Mouse (Mus musculus) heart, postnatal 25 days (tissue): ENCODE results near the gene Gpr156. TPM values are rescaled to one million over a fixed set of nuclear protein-coding genes. Genes with fewer than 3 reads are reported as not detected.
"Not testable (repeated sequence)": the region's sequence is repeated elsewhere in the genome, so short reads cannot be mapped to it uniquely, and the experiment has no call there.

ENCODE experiments used
- DNase-seq: peaks from one replicate; pipeline ENCODE4 v3.0.0; 2022; ENCODE audit warnings: low spot score
- intact Hi-C: fragments of 180-260 bp; cut with DNase I; formaldehyde crosslinking; loops from one replicate; pipeline ENCODE4 v1.15.1; 2025
- total RNA-seq, 2 experiments: library from RNA; stranded (reverse); gene quantifications; 2 replicates each; pipeline ENCODE4 v1.2.3; 2021

Gene Gpr156
- total RNA-seq, 2 experiments from 2014 or later, result not detected

DNA sequence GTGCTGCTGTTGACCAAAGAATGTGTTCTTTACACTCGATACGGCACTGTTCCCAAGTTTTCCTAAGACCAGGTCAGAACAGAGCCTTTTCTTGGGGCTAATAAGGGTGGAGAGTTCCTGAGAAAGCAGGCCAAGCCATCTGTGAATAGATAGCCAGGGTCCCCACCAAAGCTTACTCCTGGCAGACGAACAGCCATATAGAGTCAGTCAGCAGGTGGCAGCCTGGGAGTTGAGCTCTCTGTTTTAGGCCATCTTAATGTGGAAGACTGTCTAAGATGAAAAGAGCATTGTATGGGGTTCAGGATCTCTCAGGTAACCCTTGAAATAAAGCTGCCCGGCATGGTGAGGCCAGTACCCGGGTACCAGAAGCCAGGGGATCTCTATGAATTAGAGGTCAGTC lies 116.8 kb downstream of the Gpr156 start:
- DNase-seq, result no peak
- intact Hi-C loops, result no loop called here

DNA sequence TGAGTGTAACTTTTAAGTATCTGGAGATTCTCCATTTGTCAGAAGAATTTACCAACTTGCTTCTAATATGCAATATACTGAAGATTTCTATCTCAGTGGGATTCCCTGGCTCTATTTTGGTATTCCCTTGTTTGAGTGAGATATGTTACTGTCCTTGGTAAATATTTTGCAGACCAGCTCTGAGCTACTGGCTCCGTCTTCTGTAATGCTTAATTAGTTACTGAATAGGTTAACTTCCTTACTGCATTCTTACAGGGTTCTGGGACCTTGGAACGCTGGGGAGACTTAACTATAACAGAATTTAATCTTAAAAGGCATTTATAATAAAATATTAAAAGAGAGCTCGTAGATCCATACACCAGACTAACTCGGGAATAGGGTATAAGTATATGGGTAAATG lies 121.8 kb downstream of the Gpr156 start:
- DNase-seq, intact Hi-C loops: not testable (repeated sequence)

DNA sequence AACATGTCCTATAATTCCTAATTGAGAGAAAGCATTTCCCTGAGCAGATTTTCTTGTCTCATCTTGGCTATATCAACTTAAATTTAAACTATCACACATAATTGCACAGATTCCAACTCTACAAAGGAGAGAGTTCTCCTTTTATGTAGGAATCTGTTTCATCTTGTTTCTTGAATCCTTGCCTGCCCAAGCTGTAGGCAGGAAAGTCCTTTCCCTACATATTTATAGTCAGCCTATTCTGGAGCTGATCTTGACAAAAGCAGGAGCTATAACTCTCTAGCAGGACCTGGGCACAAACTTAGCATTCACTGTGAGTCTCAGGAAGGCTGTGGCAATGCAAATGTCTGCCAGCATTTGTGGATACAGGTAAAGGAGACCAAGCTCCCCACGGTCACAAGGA lies 125.9 kb downstream of the Gpr156 start:
- intact Hi-C loops, result no loop called here
- no peak for DNase-seq

DNA sequence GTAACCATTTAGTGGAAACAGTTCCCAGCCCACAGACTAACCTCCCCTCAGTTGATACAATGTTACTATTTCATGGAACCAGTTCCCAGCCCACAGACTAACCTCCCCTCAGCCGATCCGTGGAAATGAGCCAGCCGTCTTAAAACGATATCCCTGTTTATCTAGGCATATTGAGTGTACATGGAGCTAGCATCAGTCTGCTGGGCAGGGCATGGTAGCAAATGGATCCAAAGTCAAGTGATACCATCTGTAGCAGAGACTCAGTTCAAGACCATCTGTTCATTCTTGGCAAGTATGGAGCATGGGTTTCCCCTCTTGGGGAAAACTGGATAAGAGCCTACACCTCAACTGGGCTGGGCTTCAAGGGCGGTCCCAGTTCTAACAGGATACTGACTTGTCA lies 128.3 kb downstream of the Gpr156 start:
- no peak for DNase-seq
- intact Hi-C loops, result no loop called here

DNA sequence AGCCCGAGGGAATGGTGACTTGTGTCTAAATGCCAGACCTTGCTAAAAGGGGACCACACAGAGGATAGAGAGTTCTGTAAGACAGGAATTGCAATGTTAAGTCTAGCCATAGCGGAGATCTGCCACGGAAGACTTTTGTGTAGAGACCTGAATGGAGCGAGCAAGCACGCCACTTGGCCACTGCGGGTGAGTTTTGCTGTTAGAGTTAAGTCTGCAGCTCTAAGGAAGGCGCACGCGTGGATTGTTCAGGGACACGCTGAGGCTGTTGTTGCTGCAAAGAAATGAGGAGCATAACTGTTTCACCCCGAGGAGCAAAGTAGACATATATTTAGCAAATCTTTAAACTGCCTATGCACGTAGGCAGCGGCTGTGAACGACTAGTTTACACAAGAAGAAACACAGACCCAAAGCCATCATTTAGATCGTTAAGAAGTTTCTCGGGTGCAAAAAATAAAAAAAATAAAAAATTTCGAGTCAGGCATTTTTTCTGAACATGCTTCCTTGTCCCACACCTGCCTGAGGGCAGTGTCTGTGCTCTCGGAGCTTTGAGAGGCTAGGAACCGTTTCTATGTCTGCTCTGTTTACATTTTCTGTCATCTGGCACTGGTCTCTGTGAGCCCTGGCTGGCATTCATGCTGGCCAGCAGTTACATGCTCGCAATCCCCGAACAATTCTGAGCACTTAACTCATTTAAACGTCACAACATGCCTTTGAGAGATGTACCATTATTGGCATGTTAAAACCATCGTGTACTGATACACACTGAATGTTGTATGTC lies 131.7 kb downstream of the Gpr156 start:
- DNase-seq, result no peak
- intact Hi-C loops, result no loop called here

Other genes starting within 250 kb of the Gpr156 start
- gene Fstl1, start 139.6 kb upstream of the Gpr156 start, total RNA-seq, result 100 to 1,000 TPM; 107 to 122 TPM
- under 1 TPM; 0.44 to 0.53 TPM for gene Gm36028, start 55.4 kb upstream of the Gpr156 start, total RNA-seq
- 10 to 100 TPM; 64.0 to 70.1 TPM for gene Lrrc58, start 48.1 kb upstream of the Gpr156 start, total RNA-seq
- 10 to 100 TPM; 52.7 to 55.2 TPM for gene Gsk3b, start 172.5 kb downstream of the Gpr156 start, total RNA-seq